Mouse (Mus musculus): Measurements from ENCODE around the gene Pank3. TPM values are rescaled to one million over a fixed set of nuclear protein-coding genes. Genes with fewer than 3 reads are reported as not detected.
"Not testable (repeated sequence)": the region's sequence is repeated elsewhere in the genome, so short reads cannot be mapped to it uniquely, and the experiment has no call there.

The Pank3 gene
- total RNA-seq, 2 experiments from 2014 or later: 33.6 to 36.1 TPM

GRCm38 (mm10) chr11:35782444-35782843 is 13.2 kb downstream of the Pank3 start:
- intact Hi-C loops (cut with DNase I): no loop called here
- no peak for DNase-seq (ENCODE audit: extremely low spot score in 1 of 2, low spot score in 2 of 2)
- H3K4me3 ChIP-seq: no peak overlapping the region
- no peak for TF ChIP-seq CTCF (IDR thresholded peaks at IDR 0.05)
- no peak overlapping the region for H3K27ac ChIP-seq

GRCm38 (mm10) chr11:35783038-35783437 is 13.8 kb downstream of the Pank3 start:
- DNase-seq (ENCODE audit: extremely low spot score in 1 of 2, low spot score in 2 of 2): no peak
- H3K4me3 ChIP-seq: no peak overlapping the region
- no peak overlapping the region for H3K27ac ChIP-seq
- intact Hi-C loops (cut with DNase I): no loop called here
- no peak for TF ChIP-seq CTCF (IDR thresholded peaks at IDR 0.05)

- intact Hi-C loops (cut with DNase I): no loop called here
- no peak for TF ChIP-seq CTCF (IDR thresholded peaks at IDR 0.05)
- Histone ChIP-seq H3K4me3 (no peak overlapping the region), H3K27ac (no peak overlapping the region)
- DNase-seq (ENCODE audit: extremely low spot score in 1 of 2, low spot score in 2 of 2): no peak
These were observed 14.7 kb downstream of the Pank3 start for GRCm38 (mm10) chr11:35784002-35784401.

GRCm38 (mm10) chr11:35784537-35784936 is 15.3 kb downstream of the Pank3 start:
- intact Hi-C loops (cut with DNase I): no loop called here
- TF ChIP-seq CTCF (IDR thresholded peaks at IDR 0.05): peak; percentile 1; the same call in 1 of the 2 replicates
- Histone ChIP-seq H3K4me3 (no peak overlapping the region), H3K27ac (no peak overlapping the region)
- no peak for DNase-seq (ENCODE audit: extremely low spot score in 1 of 2, low spot score in 2 of 2)

GRCm38 (mm10) chr11:35788443-35788842 is 19.2 kb downstream of the Pank3 start:
- intact Hi-C loops (cut with DNase I): no loop called here
- TF ChIP-seq CTCF (IDR thresholded peaks at IDR 0.05): no peak
- H3K27ac ChIP-seq: no peak overlapping the region
- no peak for DNase-seq (ENCODE audit: extremely low spot score in 1 of 2, low spot score in 2 of 2)
- H3K4me3 ChIP-seq: no peak overlapping the region

- DNase-seq (ENCODE audit: extremely low spot score in 1 of 2, low spot score in 2 of 2); intact Hi-C loops (cut with DNase I); H3K27ac ChIP-seq; H3K4me3 ChIP-seq: not testable (repeated sequence)
These were observed 23.5 kb downstream of the Pank3 start for GRCm38 (mm10) chr11:35792800-35793199.

- no peak for TF ChIP-seq CTCF (IDR thresholded peaks at IDR 0.05)
- intact Hi-C loops (cut with DNase I): no loop called here
- peak overlapping the region; percentile 94 for H3K27ac ChIP-seq
- peak overlapping the region; percentile 60 for H3K4me3 ChIP-seq
- peak; percentile 46 for DNase-seq (ENCODE audit: extremely low spot score in 1 of 2, low spot score in 2 of 2)
These were observed 28.6 kb downstream of the Pank3 start for GRCm38 (mm10) chr11:35797751-35798494.

GRCm38 (mm10) chr11:35798495-35798820 is 29.2 kb downstream of the Pank3 start:
- H3K27ac ChIP-seq: peak overlapping the region; percentile 94
- intact Hi-C loops (cut with DNase I): no loop called here
- peak overlapping the region; percentile 60 for H3K4me3 ChIP-seq
- TF ChIP-seq CTCF (IDR thresholded peaks at IDR 0.05): no peak
- DNase-seq (ENCODE audit: extremely low spot score in 1 of 2, low spot score in 2 of 2): peak; percentile 79 to 81

- Histone ChIP-seq H3K27ac (peak within 1 kb of the TSS; percentile 94), H3K4me3 (peak within 1 kb of the TSS; percentile 60)
- DNase-seq (ENCODE audit: extremely low spot score in 1 of 2, low spot score in 2 of 2): no peak
- intact Hi-C loops (cut with DNase I): no loop called here
- TF ChIP-seq CTCF (IDR thresholded peaks at IDR 0.05): no peak
These were observed 29.6 kb downstream of the Pank3 start, which contains the start of gene Fbll1 for GRCm38 (mm10) chr11:35798874-35799273. Fbll1 (minus strand) TSS chr11:35798884.

GRCm38 (mm10) chr11:35801332-35801731 is 32.0 kb downstream of the Pank3 start:
- no peak for TF ChIP-seq CTCF (IDR thresholded peaks at IDR 0.05)
- Histone ChIP-seq H3K4me3 (no peak overlapping the region), H3K27ac (no peak overlapping the region)
- DNase-seq (ENCODE audit: extremely low spot score in 1 of 2, low spot score in 2 of 2): no peak
- intact Hi-C loops (cut with DNase I): no loop called here

- no peak for DNase-seq (ENCODE audit: extremely low spot score in 1 of 2, low spot score in 2 of 2)
- no peak for TF ChIP-seq CTCF (IDR thresholded peaks at IDR 0.05)
- Histone ChIP-seq H3K27ac (no peak overlapping the region), H3K4me3 (no peak overlapping the region)
- intact Hi-C loops (cut with DNase I): loop anchor here (10.0 kb wide), 1 partner anchor 977 kb away; the partner anchor contains the start of gene Spdl1
These were observed 42.2 kb downstream of the Pank3 start for GRCm38 (mm10) chr11:35811458-35811857.

GRCm38 (mm10) chr11:35816316-35816715 is 47.0 kb downstream of the Pank3 start:
- no peak for DNase-seq (ENCODE audit: extremely low spot score in 1 of 2, low spot score in 2 of 2)
- intact Hi-C loops (cut with DNase I): loop anchor here (10.0 kb wide), 1 partner anchor 982 kb away; the partner anchor contains the start of gene Spdl1
- H3K27ac ChIP-seq: no peak overlapping the region
- no peak for TF ChIP-seq CTCF (IDR thresholded peaks at IDR 0.05)
- no peak overlapping the region for H3K4me3 ChIP-seq

GRCm38 (mm10) chr11:35827714-35828113 is 58.4 kb downstream of the Pank3 start:
- TF ChIP-seq CTCF (IDR thresholded peaks at IDR 0.05): no peak
- H3K4me3 ChIP-seq: no peak overlapping the region
- H3K27ac ChIP-seq: no peak overlapping the region
- intact Hi-C loops (cut with DNase I): no loop called here
- no peak for DNase-seq (ENCODE audit: extremely low spot score in 1 of 2, low spot score in 2 of 2)

All from left cerebral cortex, adult 2 months (tissue).